Mouse (Mus musculus) G1E (cell line): Measurements from ENCODE around the gene Clcn3.

Experiments
- CTCF ChIP-seq: IDR thresholded peaks from 2 replicates; pipeline ENCODE4 v1.5.1; 2012; ENCODE audit warnings: low read depth, low read length, inconsistent platforms, mixed read lengths
- GATA1 ChIP-seq: IDR thresholded peaks from 2 replicates; pipeline ENCODE4 v1.6.1; 2012; ENCODE audit warnings: borderline replicate concordance, low read length, inconsistent platforms, mixed read lengths

DNA sequence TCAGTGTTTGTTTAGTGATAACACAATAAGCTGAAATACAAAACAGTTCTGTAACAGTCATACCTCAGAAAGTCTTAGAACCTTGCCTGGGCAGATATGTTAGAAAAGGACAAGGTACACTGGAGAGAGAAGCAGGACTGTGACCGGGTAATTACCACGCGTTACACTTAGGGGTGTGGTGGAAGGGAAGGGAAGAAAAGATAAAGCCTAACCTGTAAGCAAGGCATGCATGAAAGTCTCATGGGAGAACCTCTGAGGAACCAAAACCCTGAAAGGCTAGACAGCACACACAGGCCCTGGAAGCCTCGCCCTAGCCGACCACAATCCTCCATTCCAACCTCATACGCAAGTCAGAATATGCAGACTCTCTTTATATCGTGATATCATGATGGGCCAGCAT, 26.3 kb downstream of the Clcn3 start:
- TF ChIP-seq CTCF (no peak), GATA1 (no peak)
